Mouse (Mus musculus): ENCODE results near the gene Rbp3. TPM values are rescaled to one million over a fixed set of nuclear protein-coding genes. Genes with fewer than 3 reads are reported as not detected.

The Rbp3 gene
- polyA plus RNA-seq, 1 experiment from 2014 or later = not detected

DNA sequence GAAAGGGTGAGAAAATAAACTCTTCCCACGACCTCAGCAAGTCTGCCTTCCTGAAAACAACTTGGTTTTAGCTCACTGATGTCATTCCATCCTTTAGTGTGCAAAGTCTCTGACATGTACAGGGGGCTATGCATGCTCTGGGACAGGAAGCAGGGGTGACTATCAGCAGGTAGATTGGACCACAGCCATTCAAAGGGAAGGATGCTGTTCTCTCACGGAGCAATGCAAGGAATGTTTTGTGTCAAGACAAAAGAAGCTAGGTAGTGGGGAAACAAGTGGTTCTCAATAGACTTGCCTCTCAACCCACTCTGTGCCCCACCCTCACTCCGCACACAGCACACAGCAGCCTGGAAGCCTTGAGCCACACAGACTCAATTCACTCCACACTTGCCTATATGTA, 35.4 kb downstream of the Rbp3 start:
- 44% methylated on average over 3 of the region's 3 CpGs for WGBS
- no peaks in the 10 kb centered on the region for H3K9me3 ChIP-seq (replicated peaks)
- no peak overlapping the region for H3K9ac ChIP-seq
- H3K4me2 ChIP-seq = no peak overlapping the region
- H3K27ac ChIP-seq = no peak overlapping the region
- H3K36me3 ChIP-seq (ENCODE audit: poor library complexity, severe bottlenecking) = no peaks in the 10 kb centered on the region
- H3K27me3 ChIP-seq = no peaks in the 10 kb centered on the region
- H3K4me1 ChIP-seq = no peaks in the 10 kb centered on the region
- no peak overlapping the region for H3K4me3 ChIP-seq
- no peak for ATAC-seq

DNA sequence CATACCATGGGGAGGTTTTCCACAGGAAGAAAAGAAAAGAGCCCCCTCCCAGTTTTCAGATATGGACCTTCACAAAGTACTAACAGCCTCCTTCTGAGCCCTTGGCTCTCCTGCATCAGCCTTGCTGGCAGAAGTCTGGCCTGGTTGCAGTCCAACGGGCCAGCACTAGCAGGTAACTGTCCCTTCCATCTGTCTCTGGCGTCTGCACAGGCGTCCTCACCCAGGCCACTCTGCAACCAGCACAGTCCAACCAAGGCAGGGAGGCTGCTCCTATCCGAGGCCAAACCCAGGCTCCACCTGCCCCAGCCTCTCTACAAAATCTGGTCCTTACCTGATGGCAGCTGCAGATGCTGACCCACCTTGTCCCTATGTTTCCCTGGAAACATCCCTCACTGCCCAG, 38.2 kb downstream of the Rbp3 start:
- no peak overlapping the region for H3K9ac ChIP-seq
- H3K4me1 ChIP-seq = no peaks in the 10 kb centered on the region; the same call in 1 of the 2 replicates
- H3K9me3 ChIP-seq (replicated peaks) = no peaks in the 10 kb centered on the region
- H3K27me3 ChIP-seq = no peaks in the 10 kb centered on the region
- no peaks in the 10 kb centered on the region for H3K36me3 ChIP-seq (ENCODE audit: poor library complexity, severe bottlenecking)
- ATAC-seq = no peak
- WGBS = 84% methylated on average over 4 of the region's 4 CpGs
- no peak overlapping the region for H3K4me2 ChIP-seq
- H3K27ac ChIP-seq = no peak overlapping the region
- no peak overlapping the region for H3K4me3 ChIP-seq

DNA sequence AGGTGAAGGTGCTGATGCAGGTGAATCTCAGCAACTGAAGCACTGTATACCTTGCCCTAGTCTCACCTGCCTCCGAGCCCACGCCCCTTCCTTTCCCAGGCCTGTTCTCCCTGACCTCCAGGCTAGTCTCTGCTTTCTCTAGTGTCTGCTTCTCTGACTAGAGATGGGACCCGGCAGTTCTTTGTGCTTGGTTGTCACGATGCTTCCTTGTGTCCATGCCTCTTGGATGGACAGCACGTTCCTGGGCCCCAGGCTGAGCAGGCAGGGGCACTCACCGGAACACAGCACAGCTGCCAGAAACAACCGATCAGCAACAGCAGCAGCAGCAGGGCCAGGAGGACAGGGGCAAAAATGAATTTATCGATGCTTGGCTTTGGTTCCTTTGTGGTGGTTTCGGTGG, 39.2 kb downstream of the Rbp3 start:
- Histone ChIP-seq H3K9me3 (replicated peaks) (no peaks in the 10 kb centered on the region), H3K4me1 (no peaks in the 10 kb centered on the region; the same call in 1 of the 2 replicates), H3K27ac (no peak overlapping the region), H3K9ac (no peak overlapping the region), H3K4me3 (no peak overlapping the region), H3K4me2 (no peak overlapping the region), H3K36me3 (ENCODE audit: poor library complexity, severe bottlenecking) (no peaks in the 10 kb centered on the region), H3K27me3 (no peaks in the 10 kb centered on the region)
- 93% methylated on average over 9 of the region's 9 CpGs for WGBS
- ATAC-seq = no peak

DNA sequence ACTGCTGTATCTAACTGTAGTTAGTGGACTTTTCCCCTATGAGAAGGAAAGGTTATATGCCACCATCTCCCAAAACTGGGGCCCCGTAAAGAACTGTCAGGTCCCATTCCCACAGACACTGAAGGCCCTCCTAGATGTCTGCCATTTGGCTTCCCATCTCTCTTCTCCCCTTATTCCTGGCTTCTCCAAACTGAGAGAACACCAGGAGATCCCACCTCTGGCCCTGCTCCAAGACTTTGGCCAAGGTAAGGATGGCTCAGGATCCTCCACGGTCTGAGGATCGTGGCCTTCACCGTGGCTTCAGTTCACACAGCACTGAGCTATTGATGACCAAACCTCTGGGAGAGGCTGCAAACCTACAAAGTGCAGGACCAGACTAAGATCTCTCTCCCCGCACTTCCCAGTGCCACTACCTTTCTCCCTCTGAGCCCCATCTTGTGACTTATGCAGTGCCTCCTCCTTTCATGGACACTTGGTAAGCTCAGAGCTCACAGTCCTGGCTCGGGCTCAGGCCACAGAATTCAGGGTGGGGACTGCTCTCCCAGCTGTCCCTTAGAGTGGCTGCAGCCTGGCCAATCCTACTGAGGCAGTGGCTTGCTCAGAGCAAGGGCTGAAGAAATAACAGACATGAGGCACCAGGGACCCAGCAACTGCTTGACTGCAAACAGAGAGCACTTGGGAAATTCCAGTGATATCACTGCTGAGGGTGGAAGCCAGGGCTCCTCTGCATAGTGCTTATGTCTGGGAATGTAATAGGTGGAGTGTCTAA, 39.9 kb downstream of the Rbp3 start:
- no peak overlapping the region for H3K27ac ChIP-seq
- H3K36me3 ChIP-seq (ENCODE audit: poor library complexity, severe bottlenecking) = no peaks in the 10 kb centered on the region
- H3K9me3 ChIP-seq (replicated peaks) = no peaks in the 10 kb centered on the region
- WGBS = 88% methylated on average over 6 of the region's 6 CpGs
- no peak overlapping the region for H3K4me2 ChIP-seq
- H3K27me3 ChIP-seq = no peaks in the 10 kb centered on the region
- no peaks in the 10 kb centered on the region; the same call in 1 of the 2 replicates for H3K4me1 ChIP-seq
- no peak overlapping the region for H3K9ac ChIP-seq
- ATAC-seq = no peak
- no peak overlapping the region for H3K4me3 ChIP-seq

DNA sequence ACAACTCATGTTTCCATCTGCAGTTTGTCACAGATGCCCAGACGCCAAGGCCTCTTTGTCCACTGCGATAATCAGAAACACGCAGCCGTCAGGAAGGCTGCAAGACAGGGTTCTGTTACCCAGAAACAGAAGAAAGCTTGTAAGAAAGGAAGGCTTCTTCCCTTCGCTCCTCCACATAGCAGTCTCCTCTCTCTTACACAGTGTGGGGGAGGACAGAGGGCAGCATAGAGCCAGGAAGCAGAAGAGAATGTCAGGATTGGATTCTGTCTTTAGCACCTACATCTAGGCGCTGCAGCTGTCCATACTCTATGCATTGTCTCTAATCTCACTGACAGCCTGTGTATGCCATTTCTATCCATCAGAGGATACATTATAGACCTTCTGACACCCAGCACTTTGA, 43.6 kb downstream of the Rbp3 start:
- Histone ChIP-seq H3K27me3 (no peaks in the 10 kb centered on the region), H3K36me3 (ENCODE audit: poor library complexity, severe bottlenecking) (no peaks in the 10 kb centered on the region), H3K27ac (no peak overlapping the region), H3K4me1 (no peaks in the 10 kb centered on the region; the same call in 1 of the 2 replicates), H3K4me3 (no peak overlapping the region), H3K9ac (no peak overlapping the region), H3K9me3 (replicated peaks) (no peaks in the 10 kb centered on the region), H3K4me2 (no peak overlapping the region)
- 75% methylated on average over 6 of the region's 6 CpGs for WGBS
- ATAC-seq = no peak

DNA sequence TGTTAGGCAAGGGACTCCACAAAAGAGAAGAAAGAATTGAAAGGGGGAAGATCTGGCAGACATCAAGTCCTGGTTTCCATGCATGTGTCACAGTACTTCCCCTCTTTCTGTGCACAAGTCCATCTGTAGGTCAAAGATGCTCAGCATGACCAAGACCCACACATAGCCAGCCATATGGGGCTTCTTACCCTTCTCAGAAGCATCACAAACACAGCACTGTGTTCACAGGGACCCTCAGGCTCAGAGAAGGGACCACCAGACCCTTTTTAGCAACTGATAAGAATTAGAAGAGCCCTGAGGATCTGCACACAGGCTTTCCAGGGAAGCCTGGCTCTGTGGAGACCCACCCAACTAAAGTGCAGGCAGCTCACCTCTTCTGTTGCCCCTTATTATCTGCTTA, 46.3 kb downstream of the Rbp3 start:
- H3K4me2 ChIP-seq = no peak overlapping the region
- no peak overlapping the region for H3K27ac ChIP-seq
- H3K9me3 ChIP-seq (replicated peaks) = no peaks in the 10 kb centered on the region
- H3K4me3 ChIP-seq = no peak overlapping the region
- no peaks in the 10 kb centered on the region for H3K36me3 ChIP-seq (ENCODE audit: poor library complexity, severe bottlenecking)
- no peak for ATAC-seq
- H3K4me1 ChIP-seq = no peaks in the 10 kb centered on the region; the same call in 1 of the 2 replicates
- no peak overlapping the region for H3K9ac ChIP-seq
- H3K27me3 ChIP-seq = no peaks in the 10 kb centered on the region

DNA sequence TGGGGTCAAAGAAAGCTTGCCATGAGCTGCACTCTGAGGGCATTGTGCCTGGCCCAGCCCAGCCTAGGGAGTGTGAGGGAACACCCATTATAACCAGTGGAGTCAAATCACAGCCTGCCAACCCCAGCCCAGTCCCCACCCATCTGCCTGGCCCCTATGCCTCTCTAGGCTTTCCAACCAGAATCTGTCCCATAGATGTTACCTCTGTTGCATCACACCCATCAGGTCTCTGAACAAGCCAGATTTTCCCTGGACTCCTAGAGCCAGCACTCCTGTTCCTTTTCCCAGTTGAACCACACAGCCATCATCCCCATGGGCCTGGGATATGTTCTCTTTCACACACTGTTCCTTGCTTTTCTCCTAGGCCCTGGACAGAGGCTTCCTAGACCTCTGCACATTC, 47.6 kb downstream of the Rbp3 start:
- ATAC-seq = no peak
- Histone ChIP-seq H3K9me3 (replicated peaks) (no peaks in the 10 kb centered on the region), H3K9ac (no peak overlapping the region)

DNA sequence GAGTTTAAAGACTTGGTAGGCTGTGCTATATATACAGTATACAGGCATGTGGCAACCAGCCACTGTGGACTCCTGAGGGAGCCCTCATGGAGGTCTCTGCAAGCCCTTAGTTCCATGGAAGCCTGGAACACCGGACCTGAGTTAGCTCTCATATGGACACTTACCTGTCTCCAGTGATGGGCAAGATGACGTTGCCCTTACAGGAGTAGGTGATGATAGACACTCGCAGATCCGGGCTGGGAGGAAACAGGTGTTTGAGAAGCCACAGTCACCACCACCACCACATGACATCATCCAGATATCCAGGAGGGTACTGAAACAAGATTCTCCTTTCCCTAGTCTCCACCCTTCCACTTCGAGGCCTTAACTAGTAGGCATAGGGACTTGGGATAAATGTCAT, 48.6 kb downstream of the Rbp3 start:
- H3K9me3 ChIP-seq (replicated peaks) = no peaks in the 10 kb centered on the region
- 90% methylated on average over 5 of the region's 5 CpGs for WGBS
- H3K27ac ChIP-seq = no peak overlapping the region
- no peak overlapping the region for H3K9ac ChIP-seq
- H3K4me2 ChIP-seq = no peak overlapping the region
- H3K4me3 ChIP-seq = no peak overlapping the region
- no peak for ATAC-seq
- H3K4me1 ChIP-seq = no peaks in the 10 kb centered on the region; the same call in 1 of the 2 replicates
- H3K36me3 ChIP-seq (ENCODE audit: poor library complexity, severe bottlenecking) = no peaks in the 10 kb centered on the region
- H3K27me3 ChIP-seq = no peaks in the 10 kb centered on the region

More for the DNA sequence above, 47.6 kb downstream of the Rbp3 start:
- Histone ChIP-seq H3K4me3 (no peak overlapping the region), H3K36me3 (ENCODE audit: poor library complexity, severe bottlenecking) (no peaks in the 10 kb centered on the region), H3K27ac (no peak overlapping the region), H3K4me2 (no peak overlapping the region), H3K4me1 (no peaks in the 10 kb centered on the region; the same call in 1 of the 2 replicates), H3K27me3 (no peaks in the 10 kb centered on the region)

Other genes with a start within 250 kb of the Rbp3 start
- gene Gdf10, start 30.4 kb upstream of the Rbp3 start, polyA plus RNA-seq (2015; fragmentation: Nextera tagmentation; extraction: Ambion mirVana) = 1.1 and 2.0 TPM in 2 replicates
- gene Gdf2, start 13.0 kb upstream of the Rbp3 start, polyA plus RNA-seq (2015; fragmentation: Nextera tagmentation; extraction: Ambion mirVana) = not detected in 2 replicates
- gene Zfp488, start 24.8 kb downstream of the Rbp3 start, polyA plus RNA-seq (2015; fragmentation: Nextera tagmentation; extraction: Ambion mirVana) = 0.12 TPM in 1 of 2 replicates, not detected in the other
- gene Gm30083, start 61.2 kb downstream of the Rbp3 start, polyA plus RNA-seq (2015; fragmentation: Nextera tagmentation; extraction: Ambion mirVana) = not detected in 2 replicates
- not detected in 2 replicates for gene Gm5460, start 62.8 kb downstream of the Rbp3 start, polyA plus RNA-seq (2015; fragmentation: Nextera tagmentation; extraction: Ambion mirVana)
- gene Antxrl, start 98.7 kb downstream of the Rbp3 start, polyA plus RNA-seq (2015; fragmentation: Nextera tagmentation; extraction: Ambion mirVana) = not detected in 2 replicates
- gene Anxa8, start 132.0 kb downstream of the Rbp3 start, polyA plus RNA-seq (2015; fragmentation: Nextera tagmentation; extraction: Ambion mirVana) = not detected in 2 replicates
- not detected in 2 replicates for gene A630023A22Rik, start 148.8 kb downstream of the Rbp3 start, polyA plus RNA-seq (2015; fragmentation: Nextera tagmentation; extraction: Ambion mirVana)
- 0.04 and 0.05 TPM in 2 replicates for gene Npy4r, start 198.5 kb downstream of the Rbp3 start, polyA plus RNA-seq (2015; fragmentation: Nextera tagmentation; extraction: Ambion mirVana)
- gene Gprin2, start 247.7 kb downstream of the Rbp3 start, polyA plus RNA-seq (2015; fragmentation: Nextera tagmentation; extraction: Ambion mirVana) = 2.0 and 2.3 TPM in 2 replicates

Measured in forebrain, embryonic 13.5 days (tissue).